Mouse (Mus musculus) liver, embryonic 14.5 days (tissue): ENCODE measurements at regions not wholly inside any gene's neighbourhood (a gene's known extent, or its start where the extent isn't known, plus 50 kb on each side); places are given as distances from the start of the nearest gene placed in this dataset.

Experiments
- CTCF ChIP-seq: IDR thresholded peaks from 2 replicates; pipeline ENCODE4 v1.5.1; 2016; ENCODE audit warnings: antibody characterized with exemption, low read depth, control low read depth
- EP300 ChIP-seq: IDR thresholded peaks from 2 replicates; pipeline ENCODE4 v1.6.1; 2016; ENCODE audit warnings: antibody characterized with exemption, low read depth

DNA sequence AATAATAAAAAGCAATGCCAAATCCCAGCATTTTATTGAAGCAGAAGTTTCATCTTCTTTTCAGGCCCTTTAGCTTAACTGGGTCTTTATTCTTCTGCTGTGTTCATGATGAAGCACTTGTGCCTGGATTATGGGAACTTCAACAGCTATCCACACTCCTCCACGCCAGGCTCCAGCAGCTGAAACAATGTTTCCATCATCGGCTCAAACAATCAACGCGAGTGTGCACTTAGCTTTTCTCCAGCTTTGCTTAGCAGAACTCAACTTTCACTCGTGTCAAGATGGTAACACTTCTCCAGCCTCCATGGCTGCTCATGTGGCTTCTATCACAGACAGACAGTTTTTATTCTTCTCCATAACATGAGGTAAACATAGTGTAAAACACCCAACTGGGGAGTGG, 143.8 kb upstream of the Mdm1 start:
- TF ChIP-seq CTCF = no peak
- no peak for TF ChIP-seq EP300
